Mouse (Mus musculus) left cerebral cortex, postnatal 25 days (tissue): ENCODE results near the gene Sec62. TPM values are rescaled to one million over a fixed set of nuclear protein-coding genes. Genes with fewer than 3 reads are reported as not detected.

Source experiments
- total RNA-seq, 2 experiments: library from RNA; stranded (reverse); gene quantifications; 2 replicates each; pipeline ENCODE4 v1.2.3; 2021

Gene Sec62
- total RNA-seq, 2 experiments from 2014 or later: 115 to 117 TPM

Other genes starting within 250 kb of the Sec62 start
- gene Mecom, start 244.9 kb upstream of the Sec62 start, total RNA-seq: 1 to 10 TPM; 3.0 to 3.2 TPM
- gene Actrt3, start 192.9 kb upstream of the Sec62 start, total RNA-seq: under 1 TPM; 0.78 to 0.82 TPM
- 10 to 100 TPM; 14.7 to 18.8 TPM for gene Mynn, start 190.8 kb upstream of the Sec62 start, total RNA-seq
- gene Lrriq4, start 148.4 kb upstream of the Sec62 start, total RNA-seq: not detected
- under 1 TPM in 1 of 2 experiments, not detected in 1; 0.16 TPM for gene Lrrc34, start 145.0 kb upstream of the Sec62 start, total RNA-seq
- not detected for gene Lrrc31, start 93.0 kb upstream of the Sec62 start, total RNA-seq
- not detected for gene Samd7, start 46.6 kb upstream of the Sec62 start, total RNA-seq
- under 1 TPM; 0.48 to 0.66 TPM for gene Gpr160, start 63.1 kb downstream of the Sec62 start, total RNA-seq
- gene Phc3, start 176.5 kb downstream of the Sec62 start, total RNA-seq: 10 to 100 TPM; 35.5 to 38.8 TPM
- 10 to 100 TPM; 67.4 to 76.9 TPM for gene Prkci, start 202.9 kb downstream of the Sec62 start, total RNA-seq